Mouse (Mus musculus) liver, adult 2 months (tissue): ENCODE measurements around the gene Prrc2a.

Experiments used
- CTCF ChIP-seq: fragments of 200-500 bp; IDR thresholded peaks from 2 replicates; pipeline ENCODE4 v1.5.1; 2011; ENCODE audit warnings: low read depth, low read length, control low read depth
- POLR2A ChIP-seq: fragments of 200-500 bp; IDR thresholded peaks from 2 replicates; pipeline ENCODE4 v1.6.1; 2011; ENCODE audit warnings: low read length, control low read depth; ENCODE audit not compliant: insufficient read depth; ENCODE audit errors: extremely low read depth

DNA sequence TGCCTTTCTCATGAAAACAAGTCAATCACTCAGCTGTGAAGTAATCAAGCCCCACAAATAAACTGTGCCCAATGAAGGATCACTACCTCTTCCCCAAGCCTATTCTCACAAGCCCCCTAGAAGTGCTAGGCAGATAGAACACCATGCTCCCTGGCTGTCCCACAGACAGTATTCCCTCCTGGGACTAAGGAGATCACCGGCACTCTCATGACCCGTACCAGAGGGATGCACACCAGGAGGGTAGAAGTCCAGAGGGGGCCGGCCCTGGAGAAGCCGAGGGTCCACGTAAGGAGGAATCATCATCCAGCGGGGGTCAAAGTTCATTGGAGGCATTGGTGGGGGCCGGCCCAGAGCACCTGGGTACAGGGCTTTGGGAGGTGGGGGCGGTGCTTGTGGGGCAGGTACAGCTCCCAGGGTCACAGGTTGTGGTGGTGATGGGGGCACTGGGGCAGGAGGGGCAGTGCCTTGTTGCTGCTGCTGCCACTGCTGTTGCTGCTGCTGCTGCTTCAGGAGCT lies 7.0 kb downstream of the Prrc2a start:
- no peak for TF ChIP-seq POLR2A
- no peak for TF ChIP-seq CTCF
